Mouse (Mus musculus) limb, embryonic 14.5 days (tissue): Measurements from ENCODE around the gene Pcnx. TPM values are rescaled to one million over a fixed set of nuclear protein-coding genes. Genes with fewer than 3 reads are reported as not detected.

Experiments
- ATAC-seq: fragments of 200-750 bp; cut with Nextera tagmentation; 2 replicates; pipeline ENCODE4 v1.8.0; 2017; ENCODE audit warnings: low read depth, moderate number of reproducible peaks, moderate TSS enrichment; ENCODE audit not compliant: low FRiP score
- DNase-seq: peaks from one replicate; pipeline ENCODE4 v3.0.0-alpha.2; 2015; ENCODE audit warnings: low spot score
- H3K27ac ChIP-seq: fragments of 300-500 bp; sonication (generic); replicated peaks from 2 replicates; pipeline ENCODE4 v1.5.1; 2014; ENCODE audit warnings: low read depth, mild to moderate bottlenecking, low read length, moderate library complexity, mixed read lengths
- H3K27me3 ChIP-seq: fragments of 300-500 bp; sonication (generic); 2 replicates; pipeline ENCODE4 v1.6.1; 2014; ENCODE audit warnings: low read length, mixed read lengths; ENCODE audit not compliant: control insufficient read depth, insufficient read depth
- H3K36me3 ChIP-seq: fragments of 300-500 bp; sonication (generic); 2 replicates; pipeline ENCODE4 v1.6.1; 2014; ENCODE audit warnings: mild to moderate bottlenecking, low read length, moderate library complexity, mixed read lengths; ENCODE audit not compliant: control insufficient read depth, insufficient read depth
- H3K4me1 ChIP-seq: fragments of 300-500 bp; sonication (generic); 2 replicates; pipeline ENCODE4 v1.6.1; 2014; ENCODE audit warnings: antibody characterized with exemption, low read length, mixed read lengths; ENCODE audit not compliant: control insufficient read depth, insufficient read depth
- H3K4me2 ChIP-seq: fragments of 300-500 bp; sonication (generic); replicated peaks from 2 replicates; pipeline ENCODE4 v1.6.1; 2014; ENCODE audit warnings: low read depth, mild to moderate bottlenecking, low read length, moderate library complexity; ENCODE audit not compliant: severe bottlenecking
- H3K4me3 ChIP-seq: fragments of 300-500 bp; sonication (generic); replicated peaks from 2 replicates; pipeline ENCODE4 v1.5.1; 2014; ENCODE audit warnings: low read length
- H3K9ac ChIP-seq: fragments of 300-500 bp; sonication (generic); 2 replicates; pipeline ENCODE4 v1.6.1; 2014; ENCODE audit warnings: mild to moderate bottlenecking, low read depth, low read length, moderate library complexity; ENCODE audit not compliant: severe bottlenecking
- H3K9me3 ChIP-seq: fragments of 300-500 bp; sonication (generic); 2 replicates; pipeline ENCODE4 v1.6.1; 2016; ENCODE audit warnings: low read length; ENCODE audit not compliant: control insufficient read depth
- POLR2A ChIP-seq: fragments of 200-500 bp; IDR thresholded peaks from 2 replicates; pipeline ENCODE4 v1.8.0; 2012; ENCODE audit warnings: inconsistent platforms, mild to moderate bottlenecking, moderate library complexity, borderline replicate concordance; ENCODE audit not compliant: insufficient read depth, insufficient read length; ENCODE audit errors: extremely low read depth
- WGBS: fragments of 180-500 bp; shearing (Covaris S2); extraction: QIAGEN DNeasy Blood & Tissue Kit; methylation state at CpG from one replicate; pipeline ENCODE4 v1.1.7; 2014; 5-methylcytosine and 5-hydroxymethylcytosine counted together
- polyA plus RNA-seq, 2 experiments: library from polyadenylated mRNA; depleted of rRNA in 1 of 2; stranded (reverse) in 1 of 2; unstranded in 1 of 2; fragments of >200 nt; fragmentation: Nextera tagmentation in 1 of 2; extraction: Ambion mirVana in 1 of 2; gene quantifications; 2 replicates each; pipeline versions ENCODE4 v1.2.1 to v1.2.3; 2012 to 2014

Gene Pcnx
- polyA plus RNA-seq, 2 experiments, result 18.4 to 36.6 TPM

- ATAC-seq (no peak), DNase-seq (no peak)
- H3K27me3 ChIP-seq, result no peaks in the 10 kb centered on the region
- H3K4me3 ChIP-seq, result no peak overlapping the region
- peaks cover 4% of the 10 kb centered on the region; the same call in 1 of the 2 replicates for H3K4me1 ChIP-seq
- H3K27ac ChIP-seq, result no peak overlapping the region
- no peak overlapping the region for H3K4me2 ChIP-seq
- 79% methylated on average over 2 of the region's 2 CpGs for WGBS
- no peaks in the 10 kb centered on the region for H3K9me3 ChIP-seq
- no peak overlapping the region for H3K9ac ChIP-seq
- no peak for TF ChIP-seq POLR2A
- peaks cover 12% of the 10 kb centered on the region for H3K36me3 ChIP-seq
These were observed 46.0 kb downstream of the Pcnx start for GRCm38 (mm10) chr12:81905865-81906264.

GRCm38 (mm10) chr12:81907741-81908357, 48.0 kb downstream of the Pcnx start:
- WGBS, result 25% methylated on average over 4 of the region's 4 CpGs
- no peak for TF ChIP-seq POLR2A
- Histone ChIP-seq H3K4me3 (no peak overlapping the region), H3K4me1 (peaks cover 4% of the 10 kb centered on the region; the same call in 1 of the 2 replicates), H3K36me3 (peaks cover 12% of the 10 kb centered on the region), H3K9ac (no peak overlapping the region), H3K27ac (no peak overlapping the region), H3K27me3 (no peaks in the 10 kb centered on the region), H3K4me2 (no peak overlapping the region), H3K9me3 (no peaks in the 10 kb centered on the region)
- no peak for DNase-seq
- ATAC-seq, result no peak

DNA sequence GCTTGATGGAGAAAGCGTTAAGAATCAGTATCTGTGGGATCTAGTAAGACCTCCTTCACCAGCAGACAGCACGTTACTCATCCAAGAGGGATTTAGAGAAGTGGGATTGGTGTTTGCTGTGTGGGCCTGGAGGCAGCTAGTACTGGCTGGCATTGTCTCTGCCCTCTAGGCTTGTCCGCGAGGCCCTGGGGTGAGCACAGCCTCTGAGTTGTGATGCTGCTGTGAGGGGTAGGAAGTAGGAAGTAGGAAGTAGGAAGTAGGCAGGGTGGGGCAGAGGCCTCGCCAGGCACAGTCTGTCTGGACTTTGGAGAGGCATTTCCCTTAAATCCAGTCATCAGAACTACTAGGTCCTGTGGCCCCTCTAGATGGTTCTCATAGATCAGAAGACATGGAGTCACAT, 50.6 kb downstream of the Pcnx start:
- H3K9me3 ChIP-seq, result no peaks in the 10 kb centered on the region
- WGBS, result 83% methylated on average over 5 of the region's 5 CpGs
- peaks cover 17% of the 10 kb centered on the region for H3K36me3 ChIP-seq
- no peak for DNase-seq
- no peaks in the 10 kb centered on the region for H3K27me3 ChIP-seq
- ATAC-seq, result no peak
- no peak overlapping the region for H3K4me2 ChIP-seq
- no peak overlapping the region for H3K9ac ChIP-seq
- H3K27ac ChIP-seq, result no peak overlapping the region
- TF ChIP-seq POLR2A, result no peak
- H3K4me3 ChIP-seq, result no peak overlapping the region
- peaks cover 4% of the 10 kb centered on the region; the same call in 1 of the 2 replicates for H3K4me1 ChIP-seq

- Histone ChIP-seq H3K9me3 (no peaks in the 10 kb centered on the region), H3K4me1 (peaks cover 3% of the 10 kb centered on the region; the same call in 1 of the 2 replicates), H3K9ac (no peak overlapping the region), H3K36me3 (peaks cover 30% of the 10 kb centered on the region), H3K27me3 (no peaks in the 10 kb centered on the region), H3K4me3 (no peak overlapping the region), H3K27ac (no peak overlapping the region), H3K4me2 (no peak overlapping the region)
- DNase-seq (peak; percentile 73), ATAC-seq (peak; percentile 63)
- no peak for TF ChIP-seq POLR2A
- WGBS, result 55% methylated on average over 2 of the region's 2 CpGs
These were observed 55.5 kb downstream of the Pcnx start for GRCm38 (mm10) chr12:81915176-81915950.

GRCm38 (mm10) chr12:81918346-81918745, 58.5 kb downstream of the Pcnx start:
- Histone ChIP-seq H3K36me3 (peaks cover 26% of the 10 kb centered on the region), H3K27me3 (no peaks in the 10 kb centered on the region), H3K27ac (no peak overlapping the region), H3K9me3 (no peaks in the 10 kb centered on the region), H3K4me1 (no peaks in the 10 kb centered on the region), H3K4me2 (no peak overlapping the region), H3K4me3 (no peak overlapping the region), H3K9ac (no peak overlapping the region)
- ATAC-seq, result no peak
- no peak for DNase-seq
- no peak for TF ChIP-seq POLR2A
- WGBS, result 78% methylated on average over 12 of the region's 12 CpGs
